Mouse (Mus musculus): ENCODE measurements around the gene Gm32742.

GRCm38 (mm10) chr9:51146496-51146895 is 18.8 kb downstream of the Gm32742 start:
- TF ChIP-seq CTCF (conservative IDR thresholded peaks at IDR 0.05; ENCODE audit: insufficient read depth, insufficient read length, low read depth, low read length) (no peak), POLR2A (IDR thresholded peaks at IDR 0.05; ENCODE audit: low read depth, low read length) (no peak)

Measured in kidney, adult 2 months (tissue).